Mouse (Mus musculus): Measurements from ENCODE around the gene Casp4. TPM values are rescaled to one million over a fixed set of nuclear protein-coding genes. Genes with fewer than 3 reads are reported as not detected.

Gene Casp4
- 6.9 and 12.2 TPM in 2 replicates for polyA plus RNA-seq (2012; rRNA removed)

DNA sequence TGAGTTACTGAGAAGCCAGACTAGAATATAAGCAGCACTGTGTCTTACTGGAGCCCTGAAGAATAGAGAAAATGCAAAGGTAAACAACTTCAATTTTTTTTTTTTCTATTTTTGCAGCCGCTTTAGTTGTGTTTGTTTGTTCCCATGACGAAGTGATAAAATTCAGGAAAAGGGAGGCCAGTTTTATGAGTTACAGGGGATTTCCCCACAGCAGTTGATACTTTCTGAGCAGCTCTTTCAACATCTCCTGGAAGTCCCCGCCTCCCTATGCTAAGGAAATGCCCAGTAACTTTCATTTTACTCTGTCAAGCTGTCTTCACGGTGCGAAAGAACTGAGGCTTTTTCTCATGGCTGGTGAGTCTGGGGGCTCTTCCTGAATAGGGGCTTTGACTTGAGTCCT, at the start of gene Casp4:
Gene Casp4, plus strand, starts transcription at position 268 of the 400 bp plus-strand sequence.
- TF ChIP-seq POLR2A (IDR thresholded peaks at IDR 0.05; ENCODE audit: low read depth, low read length) (no peak), CTCF (IDR thresholded peaks at IDR 0.05; ENCODE audit: extremely low read depth, insufficient read length, insufficient replicate concordance, low read depth, low read length) (no peak)
- Histone ChIP-seq H3K4me1 (ENCODE audit: control insufficient read depth, insufficient read depth, insufficient read length, low read length) (peaks cover 7% of the 10 kb centered on the region; the same call in 1 of the 2 replicates), H3K4me3 (ENCODE audit: low read depth, low read length) (peak within 1 kb of the TSS; percentile 19; the same call in 1 of the 2 replicates), H3K27me3 (ENCODE audit: control insufficient read depth, insufficient read depth, low read length) (no peaks in the 10 kb centered on the region), H3K27ac (ENCODE audit: insufficient read depth, low read depth, low read length) (peak within 1 kb of the TSS; percentile 60), H3K36me3 (ENCODE audit: control insufficient read depth, insufficient read depth, low read length) (peaks cover 15% of the 10 kb centered on the region)
- WGBS, result 6% methylated on average over 5 of the region's 5 CpGs

GRCm38 (mm10) chr9:5263951-5264475, 44.6 kb upstream of the Casp4 start:
- Histone ChIP-seq H3K4me1 (ENCODE audit: control insufficient read depth, insufficient read depth, insufficient read length, low read length) (no peaks in the 10 kb centered on the region), H3K27me3 (ENCODE audit: control insufficient read depth, insufficient read depth, low read length) (no peaks in the 10 kb centered on the region), H3K36me3 (ENCODE audit: control insufficient read depth, insufficient read depth, low read length) (no peaks in the 10 kb centered on the region), H3K4me3 (ENCODE audit: low read depth, low read length) (no peak overlapping the region), H3K27ac (ENCODE audit: insufficient read depth, low read depth, low read length) (no peak overlapping the region)
- TF ChIP-seq POLR2A (IDR thresholded peaks at IDR 0.05; ENCODE audit: low read depth, low read length), result no peak
- TF ChIP-seq CTCF (IDR thresholded peaks at IDR 0.05; ENCODE audit: extremely low read depth, insufficient read length, insufficient replicate concordance, low read depth, low read length), result no peak
- 80% methylated on average over 2 of the region's 2 CpGs for WGBS

DNA sequence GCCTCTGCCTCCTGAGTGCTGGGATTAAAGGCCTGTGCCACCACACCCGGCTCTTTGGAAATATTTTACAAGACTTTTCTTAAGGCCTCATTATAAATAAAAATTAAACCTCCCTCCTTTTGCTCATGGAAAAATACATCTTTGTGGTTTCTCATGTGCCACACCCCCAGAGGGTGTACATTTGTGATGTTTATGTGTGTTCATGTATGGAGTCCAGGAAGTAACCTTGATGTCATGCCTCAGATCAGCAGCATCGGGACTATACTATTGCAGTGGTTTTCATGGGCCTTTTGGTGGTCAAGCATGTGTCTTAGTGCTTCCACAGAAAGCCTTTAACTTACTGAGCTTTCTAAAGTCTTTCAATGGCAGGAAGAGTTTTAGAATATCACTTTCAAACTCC, 38.4 kb upstream of the Casp4 start:
- Histone ChIP-seq H3K36me3 (ENCODE audit: control insufficient read depth, insufficient read depth, low read length) (no peaks in the 10 kb centered on the region), H3K4me3 (ENCODE audit: low read depth, low read length) (no peak overlapping the region), H3K27ac (ENCODE audit: insufficient read depth, low read depth, low read length) (no peak overlapping the region), H3K4me1 (ENCODE audit: control insufficient read depth, insufficient read depth, insufficient read length, low read length) (no peaks in the 10 kb centered on the region), H3K27me3 (ENCODE audit: control insufficient read depth, insufficient read depth, low read length) (no peaks in the 10 kb centered on the region)
- no peak for TF ChIP-seq POLR2A (IDR thresholded peaks at IDR 0.05; ENCODE audit: low read depth, low read length)
- no peak for TF ChIP-seq CTCF (IDR thresholded peaks at IDR 0.05; ENCODE audit: extremely low read depth, insufficient read length, insufficient replicate concordance, low read depth, low read length)
- WGBS, result 83% methylated on average over 2 of the region's 2 CpGs

DNA sequence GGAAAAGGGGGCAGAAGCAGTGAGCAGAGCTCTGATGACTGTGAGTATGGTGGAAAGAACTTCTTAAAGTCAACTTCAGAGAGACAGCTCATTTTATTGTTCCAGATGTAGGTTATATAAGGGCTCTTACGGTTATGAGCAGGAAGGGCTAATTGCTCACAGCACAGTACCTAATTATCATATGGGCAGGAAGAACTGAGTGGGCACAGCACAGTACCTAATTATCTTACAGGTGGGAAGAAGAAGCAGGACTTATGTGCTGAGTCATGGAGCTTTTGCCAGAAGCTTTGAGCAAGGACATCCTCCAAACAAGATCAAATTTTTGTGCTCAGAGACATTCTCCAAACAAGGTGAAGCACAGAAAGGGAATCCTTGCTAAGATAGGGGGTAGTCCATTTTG, 37.7 kb upstream of the Casp4 start:
- TF ChIP-seq CTCF (IDR thresholded peaks at IDR 0.05; ENCODE audit: extremely low read depth, insufficient read length, insufficient replicate concordance, low read depth, low read length) (no peak), POLR2A (IDR thresholded peaks at IDR 0.05; ENCODE audit: low read depth, low read length) (no peak)
- Histone ChIP-seq H3K4me1 (ENCODE audit: control insufficient read depth, insufficient read depth, insufficient read length, low read length) (no peaks in the 10 kb centered on the region), H3K27me3 (ENCODE audit: control insufficient read depth, insufficient read depth, low read length) (no peaks in the 10 kb centered on the region), H3K36me3 (ENCODE audit: control insufficient read depth, insufficient read depth, low read length) (no peaks in the 10 kb centered on the region), H3K4me3 (ENCODE audit: low read depth, low read length) (no peak overlapping the region), H3K27ac (ENCODE audit: insufficient read depth, low read depth, low read length) (no peak overlapping the region)
- WGBS, result 34% methylated on average over 1 of the region's 1 CpGs

- H3K27me3 ChIP-seq (ENCODE audit: control insufficient read depth, insufficient read depth, low read length), result no peaks in the 10 kb centered on the region
- no peak for TF ChIP-seq POLR2A (IDR thresholded peaks at IDR 0.05; ENCODE audit: low read depth, low read length)
- no peak for TF ChIP-seq CTCF (IDR thresholded peaks at IDR 0.05; ENCODE audit: extremely low read depth, insufficient read length, insufficient replicate concordance, low read depth, low read length)
- 71% methylated on average over 6 of the region's 6 CpGs for WGBS
Observed at GRCm38 (mm10) chr9:5271334-5271845, 37.2 kb upstream of the Casp4 start.

GRCm38 (mm10) chr9:5286071-5286470, 22.6 kb upstream of the Casp4 start:
- 18% methylated on average over 2 of the region's 2 CpGs for WGBS
- no peak overlapping the region for H3K27ac ChIP-seq (ENCODE audit: insufficient read depth, low read depth, low read length)
- no peak overlapping the region for H3K4me3 ChIP-seq (ENCODE audit: low read depth, low read length)
- no peaks in the 10 kb centered on the region for H3K36me3 ChIP-seq (ENCODE audit: control insufficient read depth, insufficient read depth, low read length)
- TF ChIP-seq CTCF (IDR thresholded peaks at IDR 0.05; ENCODE audit: extremely low read depth, insufficient read length, insufficient replicate concordance, low read depth, low read length) (no peak), POLR2A (IDR thresholded peaks at IDR 0.05; ENCODE audit: low read depth, low read length) (no peak)
- no peaks in the 10 kb centered on the region for H3K27me3 ChIP-seq (ENCODE audit: control insufficient read depth, insufficient read depth, low read length)
- H3K4me1 ChIP-seq (ENCODE audit: control insufficient read depth, insufficient read depth, insufficient read length, low read length), result peaks cover 2% of the 10 kb centered on the region; the same call in 1 of the 2 replicates

More at GRCm38 (mm10) chr9:5271334-5271845, 37.2 kb upstream of the Casp4 start:
- no peak overlapping the region for H3K27ac ChIP-seq (ENCODE audit: insufficient read depth, low read depth, low read length)
- no peaks in the 10 kb centered on the region for H3K36me3 ChIP-seq (ENCODE audit: control insufficient read depth, insufficient read depth, low read length)
- H3K4me3 ChIP-seq (ENCODE audit: low read depth, low read length), result no peak overlapping the region
- no peaks in the 10 kb centered on the region for H3K4me1 ChIP-seq (ENCODE audit: control insufficient read depth, insufficient read depth, insufficient read length, low read length)

GRCm38 (mm10) chr9:5286597-5286996, 22.0 kb upstream of the Casp4 start:
- H3K4me1 ChIP-seq (ENCODE audit: control insufficient read depth, insufficient read depth, insufficient read length, low read length), result peaks cover 2% of the 10 kb centered on the region; the same call in 1 of the 2 replicates
- no peaks in the 10 kb centered on the region for H3K36me3 ChIP-seq (ENCODE audit: control insufficient read depth, insufficient read depth, low read length)
- H3K27ac ChIP-seq (ENCODE audit: insufficient read depth, low read depth, low read length), result no peak overlapping the region
- TF ChIP-seq CTCF (IDR thresholded peaks at IDR 0.05; ENCODE audit: extremely low read depth, insufficient read length, insufficient replicate concordance, low read depth, low read length) (no peak), POLR2A (IDR thresholded peaks at IDR 0.05; ENCODE audit: low read depth, low read length) (no peak)
- no peaks in the 10 kb centered on the region for H3K27me3 ChIP-seq (ENCODE audit: control insufficient read depth, insufficient read depth, low read length)
- H3K4me3 ChIP-seq (ENCODE audit: low read depth, low read length), result no peak overlapping the region

Measured in small intestine, adult 2 months (tissue).